Mouse (Mus musculus) B cell, adult 2 months (primary cell): ENCODE results near the gene Prim2.

Experiments used
- DNase-seq, 2 experiments: peaks; one replicate each; pipeline ENCODE4 v3.0.0; 2022

Gene Prim2

DNA sequence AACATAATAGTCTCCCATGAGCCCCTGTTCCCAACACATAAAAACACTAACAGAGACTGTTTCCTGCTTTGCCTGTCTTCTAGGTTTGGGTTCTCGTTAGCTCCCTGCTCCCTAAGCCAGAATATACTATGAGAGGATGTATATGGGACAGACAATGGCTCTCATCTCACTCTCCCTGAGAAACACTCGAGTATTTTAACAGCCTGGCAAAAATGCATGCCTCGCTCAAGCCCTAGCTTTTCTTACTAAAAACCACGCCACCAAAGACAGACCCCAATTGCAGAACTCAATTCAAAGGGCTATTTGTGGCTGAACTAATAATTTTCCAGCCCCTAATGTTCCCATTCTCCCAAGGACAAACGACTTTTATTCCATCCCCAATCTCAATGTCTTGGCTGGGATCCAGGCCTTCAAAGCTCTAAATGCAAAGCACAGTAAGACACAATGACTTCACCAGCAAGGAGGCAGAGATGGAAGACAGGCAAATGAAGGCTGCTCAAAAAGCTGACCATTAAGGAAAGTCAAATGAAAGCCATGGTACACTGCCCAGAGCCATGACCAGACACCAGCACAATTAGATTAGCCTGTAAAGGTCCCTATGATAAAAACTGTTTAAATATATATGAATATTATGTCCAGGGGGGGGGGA, 70.5 kb downstream of the Prim2 start:
- no peak for DNase-seq

GRCm38 (mm10) chr1:33597043-33597442, 72.6 kb downstream of the Prim2 start:
- peak; percentile 33 for DNase-seq

GRCm38 (mm10) chr1:33595936-33596335, 73.7 kb downstream of the Prim2 start:
- peak; percentile 27 to 34 for DNase-seq

- DNase-seq = no peak
Observed at GRCm38 (mm10) chr1:33594966-33595365, 74.6 kb downstream of the Prim2 start.

DNA sequence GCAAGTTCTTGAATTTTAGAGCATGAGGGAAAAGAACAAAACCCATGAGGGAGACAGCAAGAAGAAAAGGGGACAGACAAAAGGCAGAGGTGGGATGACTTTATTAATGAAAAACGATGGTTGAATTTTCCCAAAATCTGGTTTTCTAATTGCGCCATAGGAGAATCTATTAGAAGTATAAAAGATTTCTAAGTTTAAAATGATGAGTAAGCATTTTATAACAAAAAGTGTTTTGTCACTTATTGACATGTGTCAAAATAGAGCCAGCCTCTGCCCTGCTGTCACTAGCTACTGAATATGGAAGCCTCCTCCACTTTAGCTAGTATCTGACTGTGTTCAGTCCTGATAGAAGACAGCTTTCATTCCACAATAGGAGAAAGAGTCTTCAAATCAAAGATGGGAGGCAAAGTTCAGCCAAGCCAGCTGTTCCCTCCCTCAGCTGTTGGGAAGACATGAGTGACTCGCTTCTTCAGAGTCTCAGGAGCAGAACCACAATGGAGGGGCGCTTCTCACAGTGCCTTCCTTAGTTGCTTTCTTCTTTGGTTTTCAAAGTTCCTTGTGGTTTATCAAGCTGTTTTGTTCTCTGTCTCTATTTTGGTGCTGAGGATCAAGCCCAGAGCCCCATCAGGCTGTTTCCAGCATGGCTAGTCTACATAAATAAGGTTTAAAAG, 75.7 kb downstream of the Prim2 start:
- DNase-seq = no peak

GRCm38 (mm10) chr1:33591997-33592608, 77.5 kb downstream of the Prim2 start:
- DNase-seq = peak; percentile 27 to 30

DNA sequence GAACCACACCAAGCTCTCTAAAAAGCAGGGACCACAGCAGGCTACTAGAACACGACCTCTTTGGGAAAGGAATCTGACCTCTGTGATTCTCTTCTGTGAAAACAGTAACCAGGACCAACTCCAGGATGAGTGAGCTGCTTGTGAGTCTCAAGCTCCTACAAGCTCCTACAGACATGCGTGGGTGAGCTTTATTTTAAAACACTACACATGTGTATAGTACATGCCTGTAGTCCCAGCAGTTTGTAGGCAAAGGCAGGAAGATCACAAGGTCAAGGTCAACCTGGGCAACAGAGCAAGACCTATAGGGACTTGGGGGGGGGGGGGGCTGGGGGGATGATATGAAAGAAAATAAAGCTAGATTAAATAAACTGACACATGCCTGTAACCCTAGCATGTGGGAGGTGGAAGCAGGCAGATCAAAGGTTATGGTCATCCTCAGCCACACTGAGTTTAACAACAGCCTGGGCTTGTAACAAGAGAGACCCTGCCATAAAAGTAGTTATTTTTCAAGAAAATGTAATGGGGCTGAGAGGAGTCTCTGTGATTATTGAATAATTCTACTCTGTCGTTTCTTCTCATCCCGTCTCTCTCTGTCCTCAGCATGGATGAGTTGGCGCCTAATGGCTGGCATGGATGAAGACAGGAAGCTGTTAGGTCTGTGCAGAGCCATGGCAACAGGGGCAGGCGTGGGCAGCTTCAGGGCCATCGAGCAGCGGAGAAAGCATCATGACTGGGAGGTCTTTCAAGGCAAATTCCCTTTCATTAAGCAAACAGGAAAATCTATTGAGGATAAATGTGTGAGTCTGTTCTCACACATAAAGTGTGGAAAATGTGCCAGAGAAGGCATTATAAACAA, 78.8 kb downstream of the Prim2 start:
- no peak for DNase-seq

DNA sequence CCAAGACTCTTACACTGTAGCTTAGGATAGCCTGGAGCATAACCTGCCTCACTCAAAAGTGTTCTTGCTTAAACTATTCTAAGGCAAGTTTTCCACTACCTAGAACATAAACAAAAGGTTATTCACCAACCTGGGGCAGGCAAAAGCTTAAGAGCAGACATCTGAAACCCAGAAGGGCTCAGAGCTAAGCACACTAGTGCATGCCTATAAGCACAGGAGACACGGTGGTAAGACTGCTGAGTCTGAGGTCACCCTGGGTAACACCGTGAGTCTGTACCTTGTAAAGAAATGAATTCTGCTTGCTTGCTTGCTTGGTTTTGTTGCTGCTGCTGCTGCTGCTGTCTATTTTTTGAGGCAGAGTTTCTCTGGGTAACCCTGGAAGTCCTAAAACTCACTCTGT, 80.1 kb downstream of the Prim2 start:
- no peak for DNase-seq

DNA sequence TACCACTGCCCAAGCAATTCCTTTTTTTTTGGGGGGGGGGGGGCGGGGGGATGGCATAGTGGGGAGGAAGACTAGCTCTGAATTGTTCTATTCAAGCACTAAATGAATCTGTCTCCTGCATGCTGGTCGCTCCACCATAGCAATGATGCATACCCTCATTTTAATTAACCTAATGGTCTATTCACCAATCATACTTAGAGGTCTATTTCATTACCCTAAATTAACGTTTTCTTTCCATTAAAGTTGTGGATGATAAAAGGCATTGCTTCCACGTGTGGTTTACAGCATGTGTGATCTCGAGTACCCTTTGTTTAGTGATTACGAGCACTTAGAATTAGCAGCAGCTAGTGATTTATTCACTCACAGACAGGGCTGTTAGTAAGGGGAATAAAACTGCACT, 81.0 kb downstream of the Prim2 start:
- no peak for DNase-seq

DNA sequence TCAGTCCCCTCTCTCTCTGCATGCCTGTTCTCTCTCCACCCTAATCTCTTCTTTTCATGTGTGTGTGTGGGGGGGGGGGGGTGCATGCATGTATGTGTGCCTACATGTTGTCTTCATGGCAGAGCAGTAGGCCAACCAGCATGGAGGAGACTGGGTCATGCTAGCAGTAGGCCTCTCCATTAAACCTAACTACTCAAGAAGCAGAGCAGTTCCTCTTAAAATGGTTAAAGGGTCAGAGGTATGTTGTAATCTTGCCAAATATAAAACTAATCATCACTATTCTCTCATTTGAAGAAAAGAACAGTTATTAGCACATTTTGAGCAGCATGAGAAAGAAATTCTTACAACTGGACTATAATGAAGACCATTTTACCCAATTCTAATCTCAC, 85.0 kb downstream of the Prim2 start:
- DNase-seq = no peak

- no peak for DNase-seq
Observed at GRCm38 (mm10) chr1:33583817-33584589, 85.6 kb downstream of the Prim2 start.

GRCm38 (mm10) chr1:33578593-33578992, 91.0 kb downstream of the Prim2 start:
- peak; percentile 53 to 61 for DNase-seq

DNA sequence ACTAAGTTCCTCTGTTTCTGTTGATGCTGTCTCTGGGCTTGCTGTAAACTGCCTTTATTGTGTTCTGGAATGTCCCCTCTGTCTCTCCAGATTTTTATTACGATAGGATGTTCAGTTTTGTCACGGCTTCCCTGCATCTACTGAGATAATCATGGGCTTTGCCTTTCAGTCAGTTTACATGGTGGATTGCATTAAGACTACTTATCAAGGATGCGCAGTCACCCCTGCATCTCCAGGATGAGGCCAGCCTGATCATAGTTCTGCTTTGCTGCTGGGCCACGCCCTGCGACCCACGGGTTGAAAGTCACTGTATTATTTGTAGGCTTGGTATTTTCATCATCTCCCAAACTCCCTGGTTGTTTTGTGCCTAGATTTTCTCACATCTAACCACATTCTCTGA, 95.1 kb downstream of the Prim2 start:
- no peak for DNase-seq

DNA sequence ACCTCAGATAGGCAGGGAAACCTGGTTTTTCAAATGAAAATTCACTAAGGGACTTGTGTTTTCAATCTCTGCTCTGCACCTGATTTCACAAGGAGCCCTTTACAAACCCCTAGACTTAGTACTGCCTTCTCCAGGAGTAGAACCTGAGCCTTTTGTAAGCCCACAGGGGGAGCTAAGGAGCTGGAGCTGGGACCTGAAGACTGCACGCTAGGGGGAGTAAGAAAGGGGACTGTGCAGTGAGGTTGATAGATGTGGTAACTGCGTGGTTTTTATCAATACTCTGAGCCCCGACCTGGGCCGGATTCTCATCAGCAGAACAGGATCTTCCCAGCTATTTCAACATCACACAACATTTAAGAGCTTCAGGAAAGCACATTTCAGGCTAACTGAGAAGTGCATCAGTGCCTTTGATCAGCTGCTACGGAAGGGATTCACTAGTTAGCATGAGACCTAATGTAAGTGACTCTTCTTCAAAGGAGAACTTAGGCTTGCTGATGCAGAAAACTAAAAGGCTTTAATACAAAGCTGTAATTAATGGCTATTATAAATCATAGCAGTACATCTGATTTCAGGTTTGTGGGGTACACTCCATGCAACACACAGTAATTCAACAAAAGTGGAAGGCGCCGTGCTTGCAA, 103.7 kb downstream of the Prim2 start:
- peak; percentile 58 to 62 for DNase-seq

- no peak for DNase-seq
Observed at GRCm38 (mm10) chr1:33564032-33564431, 105.6 kb downstream of the Prim2 start.

- DNase-seq = no peak
Observed at GRCm38 (mm10) chr1:33563611-33564010, 106.0 kb downstream of the Prim2 start.

- no peak for DNase-seq
Observed at GRCm38 (mm10) chr1:33556638-33557037, 113.0 kb downstream of the Prim2 start.

DNA sequence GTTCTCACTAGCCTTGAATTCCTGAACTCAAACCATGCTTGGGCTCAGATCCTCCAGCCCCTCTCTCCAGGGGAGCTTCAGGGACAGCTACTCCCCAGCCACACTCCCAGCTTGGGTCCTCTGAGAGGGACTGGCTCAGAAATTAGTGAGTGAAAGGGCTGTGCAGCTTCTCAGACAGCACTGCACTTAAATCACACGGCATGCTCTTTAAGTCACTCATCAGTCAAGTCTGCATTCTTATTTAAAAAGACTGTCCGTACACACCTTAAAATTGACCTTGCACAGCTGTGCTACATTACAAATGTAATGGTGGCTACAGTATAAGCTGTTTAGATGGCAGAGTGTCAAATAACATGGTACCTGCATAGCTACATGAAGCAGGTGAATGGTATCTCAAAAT, 114.0 kb downstream of the Prim2 start:
- DNase-seq = no peak

DNA sequence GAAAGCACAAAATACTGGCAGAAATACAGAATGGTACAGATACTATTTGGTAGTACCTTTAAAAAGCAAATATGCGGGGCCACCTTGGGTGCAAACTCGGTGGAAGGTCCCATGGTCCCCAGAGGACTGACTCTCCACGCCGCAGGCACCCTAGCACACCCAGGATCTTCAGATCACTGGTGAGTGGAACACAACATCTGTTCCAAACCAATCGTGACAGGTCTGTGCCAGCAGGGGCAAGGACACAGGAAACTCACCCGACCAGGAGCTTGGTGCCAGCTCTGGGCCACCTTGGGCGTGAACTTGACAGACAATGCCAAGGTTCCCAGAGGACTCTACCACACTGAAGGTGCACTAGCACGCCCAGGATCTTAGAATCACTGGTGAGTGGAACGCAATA, 118.2 kb downstream of the Prim2 start:
- DNase-seq = peak; percentile 39 to 47

GRCm38 (mm10) chr1:33541708-33542107, 127.9 kb downstream of the Prim2 start:
- DNase-seq = no peak

DNA sequence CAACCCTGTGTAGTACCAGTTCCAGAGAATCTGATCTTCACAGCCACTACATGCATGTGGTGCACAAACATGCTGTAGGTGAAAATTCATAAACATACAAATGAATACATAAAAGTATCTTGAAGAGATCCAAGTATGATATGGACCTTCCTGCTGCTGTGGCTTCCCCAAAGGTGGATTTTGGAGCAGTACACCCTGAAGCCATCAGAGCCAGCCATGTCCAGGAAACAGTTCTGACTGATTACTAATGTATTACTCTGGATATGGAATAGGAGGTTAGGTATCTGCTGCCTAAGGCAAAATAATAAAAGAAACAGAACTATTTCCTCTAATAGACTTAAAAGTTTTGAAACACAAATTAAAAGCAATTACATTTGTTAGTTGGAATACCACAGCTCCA, 131.6 kb downstream of the Prim2 start:
- no peak for DNase-seq
